Comparison of ENCODE assay signal across 8 mouse cellular contexts in genomic region chr11:75655621-75656545, GRCm38 (mm10). TPM values are rescaled to one million over a fixed set of nuclear protein-coding genes. Genes with fewer than 3 reads are reported as not detected.
DNase-seq lines count a peak whose midpoint lies in the region; ATAC-seq and TF ChIP-seq lines count a peak whose summit lies in the region.

No protein-coding gene starts in this region.

- H3K9ac ChIP-seq in embryonic facial prominence, embryonic 15.5 days: peak overlapping the region; percentile 66
- peak overlapping the region; percentile 94 for H3K9ac ChIP-seq in heart, embryonic 13.5 days
- H3K9ac ChIP-seq in kidney, embryonic 16.5 days (replicated peaks; ENCODE audit: low read length): peak overlapping the region; percentile 88
- H3K9ac ChIP-seq in lung, embryonic 14.5 days: peak overlapping the region; percentile 77

- peak overlapping the region; percentile 56 for H3ac ChIP-seq in C2C12 (ENCODE audit: control insufficient read depth, insufficient read length, low read depth)

- peak; percentile 86 for DNase-seq in adrenal gland, postnatal 14 days
- DNase-seq in lung, embryonic 14.5 days: peak; percentile 83
- peak; percentile 55 for DNase-seq in ovary, adult 18-20 months (ENCODE audit: low spot score)
- DNase-seq in thymus, adult 2 months: peak; percentile 67

- H3K4me2 ChIP-seq in embryonic facial prominence, embryonic 15.5 days (replicated peaks): peak overlapping the region; percentile 88
- H3K4me2 ChIP-seq in heart, embryonic 13.5 days: peak overlapping the region; percentile 88
- peak overlapping the region; percentile 92 for H3K4me2 ChIP-seq in kidney, embryonic 16.5 days (replicated peaks; ENCODE audit: low read depth, low read length)
- peak overlapping the region; percentile 89 for H3K4me2 ChIP-seq in lung, embryonic 14.5 days

- peaks cover 66% of the 10 kb centered on the region for H3K4me1 ChIP-seq in embryonic facial prominence, embryonic 15.5 days
- H3K4me1 ChIP-seq in heart, embryonic 13.5 days: peaks cover 56% of the 10 kb centered on the region
- peaks cover 52% of the 10 kb centered on the region for H3K4me1 ChIP-seq in kidney, embryonic 16.5 days (ENCODE audit: insufficient read depth, low read length)
- peaks cover 35% of the 10 kb centered on the region for H3K4me1 ChIP-seq in lung, embryonic 14.5 days (ENCODE audit: insufficient read depth)
- peaks cover 56% of the 10 kb centered on the region for H3K4me1 ChIP-seq in thymus, adult 2 months (replicated peaks; ENCODE audit: control insufficient read depth, insufficient read depth, low read length)

- H3K27ac ChIP-seq in embryonic facial prominence, embryonic 15.5 days (replicated peaks): peak overlapping the region; percentile 90
- peak overlapping the region; percentile 95 for H3K27ac ChIP-seq in heart, embryonic 13.5 days (replicated peaks)
- H3K27ac ChIP-seq in kidney, embryonic 16.5 days (ENCODE audit: low read length): peak overlapping the region; percentile 98
- peak overlapping the region; percentile 89 for H3K27ac ChIP-seq in lung, embryonic 14.5 days (ENCODE audit: low read depth)
- H3K27ac ChIP-seq in thymus, adult 2 months (ENCODE audit: control insufficient read depth, insufficient read depth, low read length): peak overlapping the region; percentile 48; the same call in 1 of the 2 replicates

- TF ChIP-seq CTCF in C2C12 (IDR thresholded peaks at IDR 0.05; ENCODE audit: control insufficient read depth, insufficient read depth, insufficient read length): no peak
- TF ChIP-seq CTCF in lung, embryonic 14.5 days (IDR thresholded peaks at IDR 0.05; ENCODE audit: low read depth): no peak
- no peak for TF ChIP-seq CTCF in thymus, adult 2 months (IDR thresholded peaks at IDR 0.05; ENCODE audit: borderline replicate concordance, control insufficient read depth, extremely low read depth, insufficient read depth, low read length, poor library complexity)

- no peaks in the 10 kb centered on the region for H3K9me3 ChIP-seq in embryonic facial prominence, embryonic 15.5 days (replicated peaks)
- no peaks in the 10 kb centered on the region for H3K9me3 ChIP-seq in heart, embryonic 13.5 days
- no peaks in the 10 kb centered on the region for H3K9me3 ChIP-seq in kidney, embryonic 16.5 days (ENCODE audit: low read length)
- no peaks in the 10 kb centered on the region for H3K9me3 ChIP-seq in lung, embryonic 14.5 days (ENCODE audit: low read depth, low read length)

- no peak for TF ChIP-seq POLR2A in thymus, adult 2 months (IDR thresholded peaks at IDR 0.05; ENCODE audit: control insufficient read depth, extremely low read depth, insufficient read depth, low read length, poor library complexity)

- peak overlapping the region; percentile 62 for H3K4me3 ChIP-seq in C2C12 (ENCODE audit: insufficient read depth, poor library complexity, severe bottlenecking)
- peak overlapping the region; percentile 77 for H3K4me3 ChIP-seq in embryonic facial prominence, embryonic 15.5 days (replicated peaks)
- H3K4me3 ChIP-seq in heart, embryonic 13.5 days: peak overlapping the region; percentile 78
- peak overlapping the region; percentile 74 for H3K4me3 ChIP-seq in kidney, embryonic 16.5 days (ENCODE audit: low read length)
- peak overlapping the region; percentile 71 for H3K4me3 ChIP-seq in lung, embryonic 14.5 days (ENCODE audit: low read depth, low read length)
- H3K4me3 ChIP-seq in thymus, adult 2 months (ENCODE audit: control insufficient read depth, insufficient read depth, low read length): peak overlapping the region; percentile 78

- H3K79me2 ChIP-seq in C2C12 (ENCODE audit: control insufficient read depth, insufficient read depth): peaks cover 82% of the 10 kb centered on the region

- peaks cover 39% of the 10 kb centered on the region for H3K79me3 ChIP-seq in C2C12 (ENCODE audit: low read depth)

- no peaks in the 10 kb centered on the region for H3K27me3 ChIP-seq in C2C12 (ENCODE audit: control insufficient read depth, insufficient read depth, insufficient read length)
- H3K27me3 ChIP-seq in embryonic facial prominence, embryonic 15.5 days: no peaks in the 10 kb centered on the region
- H3K27me3 ChIP-seq in heart, embryonic 13.5 days (replicated peaks): no peaks in the 10 kb centered on the region
- H3K27me3 ChIP-seq in kidney, embryonic 16.5 days (ENCODE audit: insufficient read depth, low read length): no peaks in the 10 kb centered on the region
- H3K27me3 ChIP-seq in lung, embryonic 14.5 days (ENCODE audit: insufficient read depth, low read length): 0 out of 2 replicates have a peak, but pooled peaks cover 3% of the 10 kb centered on the region
- H3K27me3 ChIP-seq in thymus, adult 2 months (ENCODE audit: control insufficient read depth, insufficient read depth, low read length): no peaks in the 10 kb centered on the region

- H3K36me3 ChIP-seq in C2C12 (ENCODE audit: control insufficient read depth, insufficient read depth): peaks cover 38% of the 10 kb centered on the region
- H3K36me3 ChIP-seq in embryonic facial prominence, embryonic 15.5 days: peaks cover 33% of the 10 kb centered on the region
- H3K36me3 ChIP-seq in heart, embryonic 13.5 days: peaks cover 37% of the 10 kb centered on the region
- peaks cover 21% of the 10 kb centered on the region for H3K36me3 ChIP-seq in kidney, embryonic 16.5 days (ENCODE audit: insufficient read depth, low read length)
- H3K36me3 ChIP-seq in lung, embryonic 14.5 days (ENCODE audit: insufficient read depth): peaks cover 27% of the 10 kb centered on the region
- peaks cover 3% of the 10 kb centered on the region; the same call in 1 of the 2 replicates for H3K36me3 ChIP-seq in thymus, adult 2 months (ENCODE audit: control insufficient read depth, insufficient read depth, low read length)

- peak; percentile 64 for ATAC-seq in embryonic facial prominence, embryonic 15.5 days (ENCODE audit: insufficient number of reproducible peaks, low FRiP score, low TSS enrichment, low read depth)
- ATAC-seq in heart, embryonic 13.5 days (ENCODE audit: extremely low read depth, insufficient number of reproducible peaks, low FRiP score, low TSS enrichment): peak; percentile 55
- ATAC-seq in kidney, embryonic 16.5 days (ENCODE audit: low FRiP score, low TSS enrichment): peak; percentile 25; the same call in 1 of the 2 replicates
- ATAC-seq in lung, embryonic 14.5 days (ENCODE audit: insufficient read depth): peak; percentile 44

- 1% methylated on average over 78 of the region's 78 CpGs for WGBS in embryonic facial prominence, embryonic 15.5 days
- WGBS in heart, embryonic 13.5 days: under 1% methylated on average over 75 of the region's 78 CpGs
- 1% methylated on average over 72 of the region's 78 CpGs for WGBS in kidney, embryonic 16.5 days
- WGBS in lung, embryonic 14.5 days: under 1% methylated on average over 74 of the region's 78 CpGs
- WGBS in thymus, adult 2 months: 2% methylated on average over 77 of the region's 78 CpGs

TF ChIP-seq in C2C12, 6 proteins besides CTCF, POLR2A, EP300 and RAD21:
- TF ChIP-seq USF1 (IDR thresholded peaks at IDR 0.05; ENCODE audit: low read depth) (no peak), MAX (IDR thresholded peaks at IDR 0.05) (peak; percentile 41), FOSL1 (IDR thresholded peaks at IDR 0.05; ENCODE audit: insufficient read depth, low read length, poor library complexity, severe bottlenecking) (no peak)

RNA-seq across cellular contexts. Expression of gene Myo1c, which starts 5.6 kb away (rescaled TPM):
- polyA plus RNA-seq in C2C12 (2012; fragmentation: generic; extraction: Trizol): 166 TPM
- total RNA-seq in adrenal gland, postnatal 14 days (2021): 148 and 155 TPM in 2 replicates
- polyA plus RNA-seq in embryonic facial prominence, embryonic 15.5 days (2015; fragmentation: Nextera tagmentation; extraction: Ambion mirVana): 56.1 and 65.3 TPM in 2 replicates
- 58.4 and 58.7 TPM in 2 replicates for polyA plus RNA-seq in heart, embryonic 13.5 days (2015; fragmentation: Nextera tagmentation; extraction: Ambion mirVana)
- 83.0 and 85.9 TPM in 2 replicates for polyA plus RNA-seq in kidney, embryonic 16.5 days (2015; fragmentation: Nextera tagmentation; extraction: Ambion mirVana)
- 52.3 and 56.5 TPM in 2 replicates for polyA plus RNA-seq in lung, embryonic 14.5 days (2014; fragmentation: Nextera tagmentation; extraction: Ambion mirVana)
- 78.0 and 90.2 TPM in 2 replicates for polyA plus RNA-seq in thymus, adult 2 months (2012; rRNA removed)

RNA-seq across cellular contexts. Expression of gene Crk, which starts 23.2 kb away (rescaled TPM):
- 39.3 TPM for polyA plus RNA-seq in C2C12 (2012; fragmentation: generic; extraction: Trizol)
- total RNA-seq in adrenal gland, postnatal 14 days (2021): 100 and 101 TPM in 2 replicates
- 105 and 112 TPM in 2 replicates for polyA plus RNA-seq in embryonic facial prominence, embryonic 15.5 days (2015; fragmentation: Nextera tagmentation; extraction: Ambion mirVana)
- polyA plus RNA-seq in heart, embryonic 13.5 days (2015; fragmentation: Nextera tagmentation; extraction: Ambion mirVana): 84.8 and 93.1 TPM in 2 replicates
- polyA plus RNA-seq in kidney, embryonic 16.5 days (2015; fragmentation: Nextera tagmentation; extraction: Ambion mirVana): 133 and 136 TPM in 2 replicates
- 109 and 116 TPM in 2 replicates for polyA plus RNA-seq in lung, embryonic 14.5 days (2014; fragmentation: Nextera tagmentation; extraction: Ambion mirVana)
- polyA plus RNA-seq in thymus, adult 2 months (2012; rRNA removed): 46.7 and 85.4 TPM in 2 replicates

RNA-seq across cellular contexts. Expression of gene Inpp5k, which starts 25.1 kb away (rescaled TPM):
- 8.9 TPM for polyA plus RNA-seq in C2C12 (2012; fragmentation: generic; extraction: Trizol)
- 32.3 and 41.8 TPM in 2 replicates for total RNA-seq in adrenal gland, postnatal 14 days (2021)
- polyA plus RNA-seq in embryonic facial prominence, embryonic 15.5 days (2015; fragmentation: Nextera tagmentation; extraction: Ambion mirVana): 25.7 and 31.9 TPM in 2 replicates
- 18.9 and 20.9 TPM in 2 replicates for polyA plus RNA-seq in heart, embryonic 13.5 days (2015; fragmentation: Nextera tagmentation; extraction: Ambion mirVana)
- polyA plus RNA-seq in kidney, embryonic 16.5 days (2015; fragmentation: Nextera tagmentation; extraction: Ambion mirVana): 33.2 and 34.2 TPM in 2 replicates
- polyA plus RNA-seq in lung, embryonic 14.5 days (2014; fragmentation: Nextera tagmentation; extraction: Ambion mirVana): 23.1 and 24.9 TPM in 2 replicates
- 149 and 164 TPM in 2 replicates for polyA plus RNA-seq in thymus, adult 2 months (2012; rRNA removed)

Comparison
In these comparisons a context has a peak if more than half of its experiments do, and no peak if none do; other contexts are left out.
1. Peak in every context shown above with its lines: DNase-seq, ATAC-seq, H3K4me3 ChIP-seq and H3K27ac ChIP-seq.
2. H3K27ac ChIP-seq: peak in every context shown above with its lines; median percentile 98 in kidney, embryonic 16.5 days; 95 in heart, embryonic 13.5 days; 90 in embryonic facial prominence, embryonic 15.5 days; 89 in lung, embryonic 14.5 days; 48 in thymus, adult 2 months.